Mouse (Mus musculus) hindbrain, postnatal 0 days (tissue): Measurements from ENCODE around the gene A1bg. TPM values are rescaled to one million over a fixed set of nuclear protein-coding genes. Genes with fewer than 3 reads are reported as not detected.

Experiments
- ATAC-seq: fragments of 200-750 bp; cut with Nextera tagmentation; 2 replicates; pipeline ENCODE4 v1.8.0; 2017; ENCODE audit warnings: mild to moderate bottlenecking, moderate TSS enrichment, moderate library complexity
- DNase-seq: peaks from one replicate; pipeline ENCODE4 v3.0.0-alpha.2; 2015; ENCODE audit warnings: low spot score
- H3K27ac ChIP-seq: fragments of 300-500 bp; sonication (generic); 2 replicates; pipeline ENCODE4 v1.5.1; 2014; ENCODE audit warnings: mild to moderate bottlenecking
- H3K27me3 ChIP-seq: fragments of 300-500 bp; sonication (generic); 2 replicates; pipeline ENCODE4 v1.6.1; 2014; ENCODE audit warnings: low read length, mixed read lengths; ENCODE audit not compliant: insufficient read depth
- H3K36me3 ChIP-seq: fragments of 300-500 bp; sonication (generic); 2 replicates; pipeline ENCODE4 v1.6.1; 2014; ENCODE audit warnings: low read length, mixed read lengths; ENCODE audit not compliant: insufficient read depth
- H3K4me1 ChIP-seq: fragments of 300-500 bp; sonication (generic); 2 replicates; pipeline ENCODE4 v1.6.1; 2014; ENCODE audit warnings: antibody characterized with exemption, low read length, mixed read lengths; ENCODE audit not compliant: insufficient read depth
- H3K4me2 ChIP-seq: fragments of 300-500 bp; sonication (generic); 2 replicates; pipeline ENCODE4 v1.6.1; 2014; ENCODE audit warnings: low read depth, mild to moderate bottlenecking, low read length, moderate library complexity, mixed read lengths
- H3K4me3 ChIP-seq: fragments of 300-500 bp; sonication (generic); 2 replicates; pipeline ENCODE4 v1.5.1; 2014; ENCODE audit warnings: low read length
- H3K9ac ChIP-seq: fragments of 300-500 bp; sonication (generic); replicated peaks from 2 replicates; pipeline ENCODE4 v1.6.1; 2014; ENCODE audit warnings: mild to moderate bottlenecking, low read length, moderate library complexity, mixed read lengths
- H3K9me3 ChIP-seq: fragments of 300-500 bp; sonication (generic); 2 replicates; pipeline ENCODE4 v1.6.1; 2016; ENCODE audit warnings: low read length, mixed read lengths
- CTCF ChIP-seq: IDR thresholded peaks from 2 replicates; pipeline ENCODE4 v1.5.1; 2016; ENCODE audit warnings: antibody characterized with exemption, control low read depth, low read depth
- WGBS: fragments of 180-500 bp; shearing (Covaris S2); extraction: QIAGEN DNeasy Blood & Tissue Kit; methylation state at CpG from one replicate; pipeline ENCODE4 v1.1.7; 2014; 5-methylcytosine and 5-hydroxymethylcytosine counted together
- polyA plus RNA-seq: library from polyadenylated mRNA; unstranded; fragments of >200 nt; fragmentation: Nextera tagmentation; extraction: Ambion mirVana; gene quantifications from 2 replicates; pipeline ENCODE4 v1.2.1, GENCODE M21; 2015
- total RNA-seq: library from RNA; depleted of rRNA; stranded (reverse); fragments of >200 nt; gene quantifications from 2 replicates; pipeline ENCODE4 v1.2.3, GENCODE M21; 2014; rRNA removed

Gene A1bg
- not detected in 2 replicates for total RNA-seq
- polyA plus RNA-seq, result not detected in 2 replicates

GRCm38 (mm10) chr15:60922912-60923311, at the start of gene A1bg:
Gene A1bg (minus strand): TSS chr15:60923012.
- Histone ChIP-seq H3K4me3 (no peak within 1 kb of the TSS), H3K27me3 (no peaks in the 10 kb centered on the region), H3K4me2 (no peak within 1 kb of the TSS), H3K4me1 (no peaks in the 10 kb centered on the region), H3K27ac (no peak within 1 kb of the TSS), H3K9ac (no peak within 1 kb of the TSS), H3K9me3 (no peaks in the 10 kb centered on the region), H3K36me3 (no peaks in the 10 kb centered on the region)
- no peak for ATAC-seq
- DNase-seq, result no peak
- TF ChIP-seq CTCF, result no peak

- WGBS, result 12% methylated on average over 1 of the region's 1 CpGs
- Histone ChIP-seq H3K27ac (no peak overlapping the region), H3K4me1 (no peaks in the 10 kb centered on the region), H3K36me3 (no peaks in the 10 kb centered on the region), H3K9me3 (no peaks in the 10 kb centered on the region), H3K4me2 (no peak overlapping the region), H3K27me3 (no peaks in the 10 kb centered on the region), H3K9ac (no peak overlapping the region), H3K4me3 (no peak overlapping the region)
- DNase-seq (no peak), ATAC-seq (peak; percentile 49; the same call in 1 of the 2 replicates)
- TF ChIP-seq CTCF, result no peak
Observed at GRCm38 (mm10) chr15:60968549-60968861, 45.7 kb upstream of the A1bg start.

GRCm38 (mm10) chr15:60967841-60968548, 45.2 kb upstream of the A1bg start:
- no peaks in the 10 kb centered on the region for H3K36me3 ChIP-seq
- peak; percentile 34 for DNase-seq
- no peak for TF ChIP-seq CTCF
- no peaks in the 10 kb centered on the region for H3K27me3 ChIP-seq
- WGBS, result 24% methylated on average over 9 of the region's 9 CpGs
- ATAC-seq, result peak; percentile 83
- H3K27ac ChIP-seq, result no peak overlapping the region
- H3K4me2 ChIP-seq, result no peak overlapping the region
- H3K4me1 ChIP-seq, result no peaks in the 10 kb centered on the region
- H3K9me3 ChIP-seq, result no peaks in the 10 kb centered on the region
- H3K9ac ChIP-seq, result no peak overlapping the region
- H3K4me3 ChIP-seq, result no peak overlapping the region

DNA sequence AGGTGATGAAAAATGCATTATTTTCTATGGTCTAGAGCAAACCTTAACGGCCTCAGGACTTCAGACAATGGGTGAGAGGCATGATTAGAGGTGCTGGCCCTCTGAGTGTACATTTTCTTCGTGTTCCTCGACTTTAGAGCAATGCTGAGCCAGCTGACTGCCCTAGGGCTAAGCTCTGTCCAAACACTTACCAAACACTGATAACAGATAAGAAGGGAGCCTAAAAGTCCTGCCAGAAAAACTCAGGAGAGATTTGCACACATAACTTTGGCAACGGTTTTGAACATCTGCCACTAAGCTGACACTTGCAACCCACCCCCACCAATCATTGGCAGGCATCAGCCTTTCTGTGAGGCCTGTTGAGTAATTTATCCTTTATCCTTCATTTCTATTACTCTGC, 2.9 kb upstream of the A1bg start:
- H3K9me3 ChIP-seq, result no peaks in the 10 kb centered on the region
- TF ChIP-seq CTCF, result no peak
- DNase-seq (no peak), ATAC-seq (no peak)
- no peak overlapping the region for H3K27ac ChIP-seq
- no peaks in the 10 kb centered on the region for H3K27me3 ChIP-seq
- 70% methylated on average over 4 of the region's 4 CpGs for WGBS
- no peaks in the 10 kb centered on the region for H3K4me1 ChIP-seq
- no peak overlapping the region for H3K9ac ChIP-seq
- H3K4me2 ChIP-seq, result no peak overlapping the region
- H3K4me3 ChIP-seq, result no peak overlapping the region
- no peaks in the 10 kb centered on the region for H3K36me3 ChIP-seq

GRCm38 (mm10) chr15:60903763-60904697, 18.8 kb downstream of the A1bg start:
- DNase-seq (peak; percentile 39), ATAC-seq (no peak)
- Histone ChIP-seq H3K36me3 (no peaks in the 10 kb centered on the region), H3K9ac (no peak overlapping the region), H3K27ac (no peak overlapping the region), H3K4me1 (no peaks in the 10 kb centered on the region), H3K4me2 (no peak overlapping the region), H3K27me3 (no peaks in the 10 kb centered on the region), H3K9me3 (no peaks in the 10 kb centered on the region), H3K4me3 (no peak overlapping the region)
- no peak for TF ChIP-seq CTCF
- WGBS, result 16% methylated on average over 6 of the region's 6 CpGs

DNA sequence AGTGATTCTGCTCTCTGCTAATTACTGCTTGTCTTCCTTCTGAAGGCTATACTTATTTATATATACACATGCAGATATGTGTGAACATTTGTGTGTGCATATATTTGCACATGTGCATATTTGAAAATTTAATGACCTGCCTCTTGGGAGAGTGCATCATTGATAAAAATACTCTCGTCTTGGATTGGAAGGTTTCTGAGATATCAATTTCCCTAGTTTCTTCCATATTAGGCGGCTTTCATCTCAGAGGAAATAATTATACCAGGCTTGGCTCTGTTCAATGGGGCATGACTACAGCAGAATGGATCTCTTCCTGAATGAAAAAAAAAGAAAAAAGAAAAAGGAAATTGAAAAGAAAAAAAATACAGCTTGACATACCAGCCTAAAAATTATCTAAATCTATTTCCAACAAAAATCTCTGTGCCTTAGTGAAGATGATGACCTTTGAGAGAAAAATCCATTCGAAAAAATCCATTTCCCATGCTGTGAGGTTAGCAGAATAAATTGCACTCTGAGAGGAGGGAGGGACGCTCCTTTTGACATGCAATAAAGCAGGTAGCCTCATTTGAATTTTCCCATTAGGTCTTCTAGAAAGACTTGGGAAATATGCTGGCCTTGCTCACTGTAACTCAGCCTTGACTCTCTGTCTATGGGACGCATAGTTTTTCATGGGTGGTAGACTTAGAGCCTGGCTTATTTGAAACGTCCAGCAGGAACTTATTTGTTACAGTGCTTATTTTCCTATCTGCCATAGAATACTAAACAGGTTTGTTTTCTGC, 24.4 kb downstream of the A1bg start:
- no peak; the same call in 1 of the 2 replicates for ATAC-seq
- H3K27ac ChIP-seq, result no peak overlapping the region
- no peaks in the 10 kb centered on the region for H3K9me3 ChIP-seq
- no peak for TF ChIP-seq CTCF
- DNase-seq, result no peak
- 45% methylated on average over 6 of the region's 6 CpGs for WGBS
- H3K4me2 ChIP-seq, result no peak overlapping the region
- H3K36me3 ChIP-seq, result no peaks in the 10 kb centered on the region
- no peaks in the 10 kb centered on the region for H3K4me1 ChIP-seq
- no peaks in the 10 kb centered on the region for H3K27me3 ChIP-seq
- H3K9ac ChIP-seq, result no peak overlapping the region
- no peak overlapping the region for H3K4me3 ChIP-seq
